Mouse (Mus musculus) heart, embryonic 14.5 days (tissue): ENCODE measurements around the gene Ctnnbl1. TPM values are rescaled to one million over a fixed set of nuclear protein-coding genes. Genes with fewer than 3 reads are reported as not detected.

Experiments used
- ATAC-seq: fragments of 200-750 bp; cut with Nextera tagmentation; 2 replicates; pipeline ENCODE4 v1.8.0; 2017; ENCODE audit warnings: low read depth, moderate TSS enrichment; ENCODE audit not compliant: insufficient number of reproducible peaks, insufficient read depth, low FRiP score
- H3K27ac ChIP-seq, 2 experiments: fragments of 200-500 bp in 1 of 2; fragments of 300-500 bp in 1 of 2; sonication (generic) in 1 of 2; replicated peaks in 1 of 2; 2 replicates each; pipeline ENCODE4 v1.5.1; 2012 to 2014; ENCODE audit warnings: low read depth in 2 of 2, low read length in 2 of 2, control low read depth in 1 of 2, mild to moderate bottlenecking in 1 of 2, mixed read lengths in 1 of 2; ENCODE audit not compliant: control insufficient read depth in 1 of 2, insufficient read depth in 1 of 2
- H3K27me3 ChIP-seq: fragments of 300-500 bp; sonication (generic); 2 replicates; pipeline ENCODE4 v1.6.1; 2014; ENCODE audit warnings: mild to moderate bottlenecking, low read length, control low read depth; ENCODE audit not compliant: control insufficient read depth, insufficient read depth
- H3K36me3 ChIP-seq: fragments of 300-500 bp; sonication (generic); 2 replicates; pipeline ENCODE4 v1.6.1; 2014; ENCODE audit warnings: mild to moderate bottlenecking, control low read depth, low read length, mixed read lengths; ENCODE audit not compliant: control insufficient read depth, insufficient read depth
- H3K4me1 ChIP-seq, 2 experiments: fragments of 200-500 bp in 1 of 2; fragments of 300-500 bp in 1 of 2; sonication (generic) in 1 of 2; 2 replicates each; pipeline ENCODE4 v1.6.1; 2012 to 2014; ENCODE audit warnings: low read length in 2 of 2, control low read depth in 1 of 2, mixed read lengths in 1 of 2; ENCODE audit not compliant: control insufficient read depth in 2 of 2, insufficient read depth in 2 of 2
- H3K4me2 ChIP-seq: fragments of 300-500 bp; sonication (generic); 2 replicates; pipeline ENCODE4 v1.6.1; 2014; ENCODE audit warnings: mild to moderate bottlenecking, low read length
- H3K4me3 ChIP-seq, 2 experiments: fragments of 200-500 bp in 1 of 2; fragments of 300-500 bp in 1 of 2; sonication (generic) in 1 of 2; 2 replicates each; pipeline ENCODE4 v1.5.1; 2012 to 2014; ENCODE audit warnings: low read length in 2 of 2, mild to moderate bottlenecking in 2 of 2, control low read depth in 1 of 2, low read depth in 1 of 2, moderate library complexity in 1 of 2; ENCODE audit not compliant: control insufficient read depth in 1 of 2, insufficient read depth in 1 of 2
- H3K9ac ChIP-seq: fragments of 300-500 bp; sonication (generic); 2 replicates; pipeline ENCODE4 v1.6.1; 2014; ENCODE audit warnings: mild to moderate bottlenecking, low read length
- H3K9me3 ChIP-seq: fragments of 300-500 bp; sonication (generic); 2 replicates; pipeline ENCODE4 v1.6.1; 2016; ENCODE audit warnings: low read length, control low read depth; ENCODE audit not compliant: control insufficient read depth
- WGBS: fragments of 180-500 bp; shearing (Covaris S2); extraction: QIAGEN DNeasy Blood & Tissue Kit; methylation state at CpG from one replicate; pipeline ENCODE4 v1.1.7; 2014; 5-methylcytosine and 5-hydroxymethylcytosine counted together
- polyA plus RNA-seq: library from polyadenylated mRNA; unstranded; fragments of >200 nt; fragmentation: Nextera tagmentation; extraction: Ambion mirVana; gene quantifications from 2 replicates; pipeline ENCODE4 v1.2.1, GENCODE M21; 2014

Ctnnbl1 gene
- polyA plus RNA-seq, 1 experiment from 2014 or later = 29.7 TPM

DNA sequence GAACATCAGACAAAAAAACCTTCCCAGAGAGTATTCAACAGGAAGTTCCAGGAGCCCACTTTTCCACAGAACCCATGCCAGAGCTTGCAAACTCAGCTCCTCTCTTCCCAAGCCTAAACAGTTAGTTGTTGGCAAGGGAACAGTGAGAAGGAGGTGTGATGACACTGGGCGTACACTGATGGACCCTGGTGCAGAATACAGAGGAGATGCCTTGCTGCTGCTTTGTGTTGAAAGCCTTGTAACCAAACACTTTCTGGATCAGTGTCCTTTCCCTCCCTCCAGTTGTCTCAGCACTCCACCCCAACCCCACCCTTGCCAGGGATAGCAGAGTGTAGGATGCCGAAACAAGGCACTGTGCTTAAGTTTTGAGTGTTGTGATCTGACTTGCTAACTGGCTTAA is 107.5 kb downstream of the Ctnnbl1 start:
- Histone ChIP-seq H3K4me1 (peaks cover 5 to 9% of the 10 kb centered on the region in 2 experiments; a peak in 3 of 4 replicates), H3K9ac (no peak overlapping the region), H3K4me2 (no peak overlapping the region), H3K27me3 (no peaks in the 10 kb centered on the region), H3K27ac (no peak overlapping the region), H3K4me3 (no peak overlapping the region), H3K9me3 (no peaks in the 10 kb centered on the region), H3K36me3 (no peaks in the 10 kb centered on the region)
- 63% methylated on average over 2 of the region's 2 CpGs for WGBS
- no peak for ATAC-seq

DNA sequence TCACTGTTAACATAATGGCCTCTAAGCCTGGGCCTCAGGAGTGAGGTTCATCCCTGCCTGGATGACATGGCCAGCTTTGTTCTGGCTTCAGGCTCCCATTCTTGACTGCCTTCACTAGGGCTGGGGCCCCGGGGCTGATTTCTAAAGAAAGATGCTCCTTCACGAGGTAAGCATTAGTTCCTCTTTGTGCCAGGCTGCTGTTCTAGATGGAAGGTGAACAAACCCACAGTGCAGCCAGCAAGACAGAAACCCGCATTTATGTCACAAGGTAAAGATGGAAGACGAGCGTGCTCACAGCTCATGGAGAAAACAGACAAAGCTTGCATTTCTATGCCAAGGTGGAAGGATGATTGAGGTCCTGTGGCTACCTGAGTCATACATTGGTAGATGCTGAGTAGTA is 108.6 kb downstream of the Ctnnbl1 start:
- Histone ChIP-seq H3K27ac (no peak overlapping the region), H3K9me3 (no peaks in the 10 kb centered on the region), H3K4me1 (peaks cover 5 to 9% of the 10 kb centered on the region in 2 experiments; a peak in 3 of 4 replicates), H3K9ac (no peak overlapping the region), H3K36me3 (no peaks in the 10 kb centered on the region), H3K27me3 (no peaks in the 10 kb centered on the region), H3K4me3 (no peak overlapping the region), H3K4me2 (no peak overlapping the region)
- 86% methylated on average over 5 of the region's 5 CpGs for WGBS
- no peak for ATAC-seq

DNA sequence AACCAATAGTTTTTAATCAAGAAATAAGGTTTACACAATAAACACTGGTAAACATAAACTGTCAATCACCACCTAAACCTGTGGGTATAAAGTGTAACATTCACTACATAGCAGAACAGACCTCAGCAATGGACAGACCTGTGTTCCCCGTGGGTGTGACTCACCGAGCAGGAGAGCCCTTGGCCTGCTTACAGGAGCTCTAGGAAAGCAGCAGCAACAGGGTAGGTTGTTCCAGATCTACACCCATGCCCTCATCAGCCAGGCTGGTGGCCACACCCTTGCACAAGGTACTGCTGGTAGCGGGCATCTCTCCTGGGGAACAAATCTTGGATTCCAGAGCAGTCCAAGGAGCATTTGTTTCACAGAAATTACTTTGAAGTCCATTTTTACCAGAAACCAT is 115.9 kb downstream of the Ctnnbl1 start:
- Histone ChIP-seq H3K4me3 (no peak overlapping the region), H3K4me2 (no peak overlapping the region), H3K4me1 (no peaks in the 10 kb centered on the region), H3K27ac (no peak overlapping the region), H3K36me3 (no peaks in the 10 kb centered on the region), H3K27me3 (no peaks in the 10 kb centered on the region), H3K9me3 (no peaks in the 10 kb centered on the region), H3K9ac (no peak overlapping the region)
- 79% methylated on average over 3 of the region's 3 CpGs for WGBS
- no peak for ATAC-seq

DNA sequence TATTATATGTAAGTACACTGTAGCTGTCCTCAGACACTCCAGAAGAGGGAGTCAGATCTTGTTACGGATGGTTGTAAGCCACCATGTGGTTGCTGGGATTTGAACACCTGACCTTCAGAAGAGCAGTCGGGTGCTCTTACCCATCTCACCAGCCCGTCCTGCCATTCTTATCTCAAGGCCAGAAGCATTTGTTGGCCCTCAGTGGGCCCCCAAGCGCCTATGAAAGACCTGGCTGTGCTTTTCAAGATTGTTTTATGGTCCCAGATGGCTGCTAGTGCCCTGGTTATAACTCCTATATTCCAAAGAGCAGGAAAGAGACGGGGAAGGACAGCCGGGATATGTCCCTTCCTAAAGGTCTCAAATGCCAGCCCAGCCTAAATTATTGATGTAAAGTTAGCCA is 118.6 kb downstream of the Ctnnbl1 start:
- H3K27ac ChIP-seq = no peak overlapping the region
- no peaks in the 10 kb centered on the region for H3K4me1 ChIP-seq
- no peaks in the 10 kb centered on the region for H3K27me3 ChIP-seq
- H3K9me3 ChIP-seq = no peaks in the 10 kb centered on the region
- H3K36me3 ChIP-seq = no peaks in the 10 kb centered on the region
- H3K9ac ChIP-seq = no peak overlapping the region
- H3K4me2 ChIP-seq = no peak overlapping the region
- 83% methylated on average over 6 of the region's 6 CpGs for whole genome bisulfite sequencing
- no peak overlapping the region for H3K4me3 ChIP-seq
- no peak for ATAC-seq

DNA sequence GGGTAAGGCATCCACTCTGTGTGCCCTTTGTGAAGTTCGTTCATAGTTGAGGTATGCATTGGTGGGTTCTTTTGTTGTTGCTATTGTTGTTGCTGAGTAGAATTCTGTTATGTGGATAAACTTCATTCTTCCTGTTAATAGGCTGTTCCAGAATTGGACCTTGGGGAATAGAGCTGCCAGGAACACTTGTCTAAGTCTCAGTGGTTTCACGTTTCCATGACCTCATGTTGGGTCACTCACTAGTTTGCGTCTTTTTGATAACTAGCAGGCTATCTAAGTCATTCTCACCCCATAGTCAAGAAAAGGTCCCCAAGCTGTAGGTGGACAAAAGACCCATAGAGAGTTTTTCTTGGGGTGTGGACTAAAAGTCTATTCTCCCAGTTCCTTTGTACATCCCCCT is 120.3 kb downstream of the Ctnnbl1 start:
- no peak overlapping the region for H3K27ac ChIP-seq
- H3K9me3 ChIP-seq = no peaks in the 10 kb centered on the region
- H3K4me1 ChIP-seq = peaks cover 5 to 9% of the 10 kb centered on the region in 2 experiments; a peak in 3 of 4 replicates
- H3K9ac ChIP-seq = no peak overlapping the region
- no peaks in the 10 kb centered on the region for H3K27me3 ChIP-seq
- no peak overlapping the region for H3K4me3 ChIP-seq
- H3K4me2 ChIP-seq = no peak overlapping the region
- no peak for ATAC-seq
- no peaks in the 10 kb centered on the region for H3K36me3 ChIP-seq
- WGBS = 62% methylated on average over 3 of the region's 3 CpGs

DNA sequence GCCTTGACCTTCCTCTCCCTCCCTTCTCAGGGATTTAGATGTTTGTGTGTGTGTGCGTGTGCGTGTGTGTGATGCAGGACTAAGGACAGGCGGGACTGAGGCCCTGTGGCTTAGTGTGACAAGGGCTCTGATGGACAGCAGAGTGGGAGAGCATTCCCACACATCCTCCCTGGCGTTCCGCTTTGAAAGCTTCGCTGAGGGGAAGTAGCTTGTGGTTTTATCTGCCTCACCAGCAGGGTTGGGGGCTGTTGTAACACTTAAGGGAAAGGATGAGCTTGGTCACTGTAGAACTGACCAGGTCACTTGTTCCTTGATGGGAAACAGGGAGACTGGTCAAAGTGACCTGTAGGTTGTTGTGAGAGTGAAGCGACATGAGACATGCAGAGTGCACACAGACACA is 121.1 kb downstream of the Ctnnbl1 start:
- no peak for ATAC-seq
- Histone ChIP-seq H3K4me2 (no peak overlapping the region), H3K27ac (no peak overlapping the region), H3K9me3 (no peaks in the 10 kb centered on the region), H3K4me3 (no peak overlapping the region), H3K9ac (no peak overlapping the region), H3K4me1 (peaks cover 5 to 9% of the 10 kb centered on the region in 2 experiments; a peak in 3 of 4 replicates), H3K27me3 (no peaks in the 10 kb centered on the region), H3K36me3 (no peaks in the 10 kb centered on the region)
- 47% methylated on average over 7 of the region's 7 CpGs for WGBS

DNA sequence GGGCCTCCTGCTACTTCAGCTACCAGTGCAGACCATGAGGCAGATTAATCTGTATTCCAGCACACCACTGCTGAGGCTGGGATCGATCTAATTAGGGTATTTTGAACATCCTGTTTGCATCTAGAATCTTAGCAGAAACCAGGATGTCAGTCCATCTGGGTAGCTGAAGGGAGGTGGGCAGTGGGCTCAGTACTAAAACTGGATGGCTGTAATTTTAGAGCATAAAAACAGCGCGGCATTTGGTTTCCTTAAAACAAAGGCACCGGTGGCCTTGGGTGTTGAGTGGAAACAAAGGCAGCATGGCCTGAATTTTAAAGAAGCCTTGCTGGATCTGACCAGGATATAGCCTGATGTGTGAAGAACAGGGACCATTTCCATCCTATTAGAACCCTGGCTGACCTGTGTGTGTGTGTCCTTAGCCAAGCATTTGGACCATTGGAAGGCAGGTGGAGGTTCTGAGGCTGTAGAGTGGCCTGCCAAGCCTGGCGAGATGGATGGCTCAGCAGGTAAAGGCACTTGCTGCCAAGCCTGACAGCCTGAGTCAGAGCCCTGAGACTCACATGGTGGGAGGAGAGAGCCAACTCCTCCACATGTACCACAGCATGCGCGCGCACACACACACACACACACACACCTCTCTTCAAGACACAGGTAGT is 122.0 kb downstream of the Ctnnbl1 start:
- peaks cover 5 to 9% of the 10 kb centered on the region in 2 experiments; a peak in 3 of 4 replicates for H3K4me1 ChIP-seq
- H3K27me3 ChIP-seq = no peaks in the 10 kb centered on the region
- no peaks in the 10 kb centered on the region for H3K36me3 ChIP-seq
- no peak overlapping the region for H3K9ac ChIP-seq
- H3K4me3 ChIP-seq = no peak overlapping the region
- no peak overlapping the region for H3K4me2 ChIP-seq
- WGBS = 94% methylated on average over 8 of the region's 8 CpGs
- H3K27ac ChIP-seq = no peak overlapping the region
- H3K9me3 ChIP-seq = no peaks in the 10 kb centered on the region
- no peak for ATAC-seq
